Mouse (Mus musculus) heart, embryonic 14.5 days (tissue): ENCODE measurements around the gene Gm12253. TPM values are rescaled to one million over a fixed set of nuclear protein-coding genes. Genes with fewer than 3 reads are reported as not detected.

Experiments used
- ATAC-seq: fragments of 200-750 bp; cut with Nextera tagmentation; 2 replicates; pipeline ENCODE4 v1.8.0; 2017; ENCODE audit warnings: low read depth, moderate TSS enrichment; ENCODE audit not compliant: insufficient number of reproducible peaks, insufficient read depth, low FRiP score
- H3K27ac ChIP-seq, 2 experiments: fragments of 200-500 bp in 1 of 2; fragments of 300-500 bp in 1 of 2; sonication (generic) in 1 of 2; replicated peaks in 1 of 2; 2 replicates each; pipeline ENCODE4 v1.5.1; 2012 to 2014; ENCODE audit warnings: low read depth in 2 of 2, low read length in 2 of 2, control low read depth in 1 of 2, mild to moderate bottlenecking in 1 of 2, mixed read lengths in 1 of 2; ENCODE audit not compliant: control insufficient read depth in 1 of 2, insufficient read depth in 1 of 2
- H3K27me3 ChIP-seq: fragments of 300-500 bp; sonication (generic); 2 replicates; pipeline ENCODE4 v1.6.1; 2014; ENCODE audit warnings: mild to moderate bottlenecking, low read length, control low read depth; ENCODE audit not compliant: control insufficient read depth, insufficient read depth
- H3K36me3 ChIP-seq: fragments of 300-500 bp; sonication (generic); 2 replicates; pipeline ENCODE4 v1.6.1; 2014; ENCODE audit warnings: mild to moderate bottlenecking, control low read depth, low read length, mixed read lengths; ENCODE audit not compliant: control insufficient read depth, insufficient read depth
- H3K4me1 ChIP-seq, 2 experiments: fragments of 200-500 bp in 1 of 2; fragments of 300-500 bp in 1 of 2; sonication (generic) in 1 of 2; 2 replicates each; pipeline ENCODE4 v1.6.1; 2012 to 2014; ENCODE audit warnings: low read length in 2 of 2, control low read depth in 1 of 2, mixed read lengths in 1 of 2; ENCODE audit not compliant: control insufficient read depth in 2 of 2, insufficient read depth in 2 of 2
- H3K4me2 ChIP-seq: fragments of 300-500 bp; sonication (generic); 2 replicates; pipeline ENCODE4 v1.6.1; 2014; ENCODE audit warnings: mild to moderate bottlenecking, low read length
- H3K4me3 ChIP-seq, 2 experiments: fragments of 200-500 bp in 1 of 2; fragments of 300-500 bp in 1 of 2; sonication (generic) in 1 of 2; 2 replicates each; pipeline ENCODE4 v1.5.1; 2012 to 2014; ENCODE audit warnings: low read length in 2 of 2, mild to moderate bottlenecking in 2 of 2, control low read depth in 1 of 2, low read depth in 1 of 2, moderate library complexity in 1 of 2; ENCODE audit not compliant: control insufficient read depth in 1 of 2, insufficient read depth in 1 of 2
- H3K9ac ChIP-seq: fragments of 300-500 bp; sonication (generic); 2 replicates; pipeline ENCODE4 v1.6.1; 2014; ENCODE audit warnings: mild to moderate bottlenecking, low read length
- H3K9me3 ChIP-seq: fragments of 300-500 bp; sonication (generic); 2 replicates; pipeline ENCODE4 v1.6.1; 2016; ENCODE audit warnings: low read length, control low read depth; ENCODE audit not compliant: control insufficient read depth
- WGBS: fragments of 180-500 bp; shearing (Covaris S2); extraction: QIAGEN DNeasy Blood & Tissue Kit; methylation state at CpG from one replicate; pipeline ENCODE4 v1.1.7; 2014; 5-methylcytosine and 5-hydroxymethylcytosine counted together
- polyA plus RNA-seq: library from polyadenylated mRNA; unstranded; fragments of >200 nt; fragmentation: Nextera tagmentation; extraction: Ambion mirVana; gene quantifications from 2 replicates; pipeline ENCODE4 v1.2.1, GENCODE M21; 2014

Gene Gm12253
- polyA plus RNA-seq, 1 experiment from 2014 or later: not detected

GRCm38 (mm10) chr11:58453592-58453991 is 21.2 kb downstream of the Gm12253 start:
- ATAC-seq: no peak
- Histone ChIP-seq H3K9ac (no peak overlapping the region), H3K36me3 (no peaks in the 10 kb centered on the region), H3K27ac (no peak overlapping the region), H3K4me1 (no peaks in the 10 kb centered on the region), H3K9me3 (0 out of 2 replicates have a peak, but pooled peaks cover 4% of the 10 kb centered on the region), H3K4me3 (no peak overlapping the region), H3K27me3 (no peaks in the 10 kb centered on the region), H3K4me2 (no peak overlapping the region)
- 49% methylated on average over 4 of the region's 4 CpGs for WGBS

- no peaks in the 10 kb centered on the region for H3K4me1 ChIP-seq
- no peaks in the 10 kb centered on the region for H3K27me3 ChIP-seq
- H3K4me2 ChIP-seq: no peak within 1 kb of the TSS
- no peaks in the 10 kb centered on the region for H3K36me3 ChIP-seq
- H3K9ac ChIP-seq: no peak within 1 kb of the TSS
- ATAC-seq: no peak
- no peak within 1 kb of the TSS for H3K27ac ChIP-seq
- no peak within 1 kb of the TSS for H3K4me3 ChIP-seq
- no peaks in the 10 kb centered on the region for H3K9me3 ChIP-seq
These were observed 29.8 kb downstream of the Gm12253 start, which contains the start of gene Olfr30 for GRCm38 (mm10) chr11:58462170-58462569. TSS of gene Olfr30 (minus strand) at chr11:58462270.

Other genes with a start within 250 kb of the Gm12253 start
- gene Igtp, start 233.0 kb upstream of the Gm12253 start, polyA plus RNA-seq: 6.2 and 7.9 TPM in 2 replicates
- 4.3 and 5.6 TPM in 2 replicates for gene Irgm2, start 232.9 kb upstream of the Gm12253 start, polyA plus RNA-seq
- not detected in 2 replicates for gene 4930438A08Rik, start 157.8 kb upstream of the Gm12253 start, polyA plus RNA-seq
- gene Zfp692, start 125.5 kb upstream of the Gm12253 start, polyA plus RNA-seq: 6.9 and 7.6 TPM in 2 replicates
- 33.9 and 38.4 TPM in 2 replicates for gene Zfp672, start 102.2 kb upstream of the Gm12253 start, polyA plus RNA-seq
- 19.2 and 19.5 TPM in 2 replicates for gene Sh3bp5l, start 101.8 kb upstream of the Gm12253 start, polyA plus RNA-seq
- not detected in 2 replicates for gene Lypd8, start 53.5 kb upstream of the Gm12253 start, polyA plus RNA-seq
- not detected in 2 replicates for gene 1810065E05Rik, start 11.4 kb upstream of the Gm12253 start, polyA plus RNA-seq
- gene Lypd9, start 20.4 kb downstream of the Gm12253 start, polyA plus RNA-seq: not detected in 2 replicates
- not detected in 2 replicates for gene Olfr30, start 29.7 kb downstream of the Gm12253 start, polyA plus RNA-seq
- gene Olfr332, start 60.0 kb downstream of the Gm12253 start, polyA plus RNA-seq: not detected in 2 replicates
- gene Olfr331, start 70.0 kb downstream of the Gm12253 start, polyA plus RNA-seq: not detected in 2 replicates
- not detected in 2 replicates for gene Olfr330, start 102.3 kb downstream of the Gm12253 start, polyA plus RNA-seq
- not detected in 2 replicates for gene Olfr329-ps, start 113.9 kb downstream of the Gm12253 start, polyA plus RNA-seq
- gene Olfr328, start 123.1 kb downstream of the Gm12253 start, polyA plus RNA-seq: not detected in 2 replicates
- gene Olfr224, start 138.0 kb downstream of the Gm12253 start, polyA plus RNA-seq: not detected in 2 replicates
- gene Olfr325, start 145.2 kb downstream of the Gm12253 start, polyA plus RNA-seq: not detected in 2 replicates
- not detected in 2 replicates for gene Olfr324, start 162.6 kb downstream of the Gm12253 start, polyA plus RNA-seq
- not detected in 2 replicates for gene 2210407C18Rik, start 183.5 kb downstream of the Gm12253 start, polyA plus RNA-seq
- gene Olfr323, start 197.9 kb downstream of the Gm12253 start, polyA plus RNA-seq: not detected in 2 replicates
- gene Trim58, start 207.9 kb downstream of the Gm12253 start, polyA plus RNA-seq: 0.15 TPM in 1 of 2 replicates, not detected in the other
- not detected in 2 replicates for gene Olfr322, start 226.2 kb downstream of the Gm12253 start, polyA plus RNA-seq
- gene Olfr320, start 248.5 kb downstream of the Gm12253 start, polyA plus RNA-seq: not detected in 2 replicates